Mouse (Mus musculus) thymus, postnatal 25 days (tissue): Measurements from ENCODE around the gene Gm28102.
"Not testable (repeated sequence)": the region's sequence is repeated elsewhere in the genome, so short reads cannot be mapped to it uniquely, and the experiment has no call there.

Experiments
- DNase-seq: peaks from one replicate; pipeline ENCODE4 v3.0.0; 2022

Gene Gm28102

DNA sequence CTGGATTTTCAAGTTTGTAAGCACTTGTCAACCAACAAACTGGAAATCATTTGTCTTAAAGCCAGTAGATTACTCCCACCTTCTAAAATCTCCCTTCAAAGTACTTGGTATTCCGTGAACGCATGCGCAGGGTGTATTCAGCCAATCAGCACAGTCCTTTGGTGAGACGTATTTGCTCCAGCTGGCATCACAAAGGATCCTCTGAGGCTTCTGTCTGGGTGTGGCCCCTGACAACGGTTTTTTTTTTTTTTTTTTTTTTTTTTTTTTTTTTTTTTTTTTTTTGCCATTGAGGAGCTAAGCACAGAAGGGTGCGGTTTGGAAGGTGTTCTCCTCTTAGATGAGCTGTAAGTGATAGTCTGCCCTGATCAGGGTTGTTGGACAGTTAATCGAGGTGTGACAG lies at the start of gene Gm28102:
Gene Gm28102, plus strand, starts transcription at position 301 of the 400 bp plus-strand sequence.
- not testable (repeated sequence) for DNase-seq
